Mouse (Mus musculus) layer of hippocampus, adult 9-10 months (tissue): ENCODE measurements around the gene Chrdl2.
A peak's percentile ranks its signal among the peaks of the same experiment; 100 is the strongest.

Experiments
- DNase-seq: peaks from one replicate; pipeline ENCODE4 v3.0.0; 2022; ENCODE audit warnings: low spot score

Chrdl2 gene

DNA sequence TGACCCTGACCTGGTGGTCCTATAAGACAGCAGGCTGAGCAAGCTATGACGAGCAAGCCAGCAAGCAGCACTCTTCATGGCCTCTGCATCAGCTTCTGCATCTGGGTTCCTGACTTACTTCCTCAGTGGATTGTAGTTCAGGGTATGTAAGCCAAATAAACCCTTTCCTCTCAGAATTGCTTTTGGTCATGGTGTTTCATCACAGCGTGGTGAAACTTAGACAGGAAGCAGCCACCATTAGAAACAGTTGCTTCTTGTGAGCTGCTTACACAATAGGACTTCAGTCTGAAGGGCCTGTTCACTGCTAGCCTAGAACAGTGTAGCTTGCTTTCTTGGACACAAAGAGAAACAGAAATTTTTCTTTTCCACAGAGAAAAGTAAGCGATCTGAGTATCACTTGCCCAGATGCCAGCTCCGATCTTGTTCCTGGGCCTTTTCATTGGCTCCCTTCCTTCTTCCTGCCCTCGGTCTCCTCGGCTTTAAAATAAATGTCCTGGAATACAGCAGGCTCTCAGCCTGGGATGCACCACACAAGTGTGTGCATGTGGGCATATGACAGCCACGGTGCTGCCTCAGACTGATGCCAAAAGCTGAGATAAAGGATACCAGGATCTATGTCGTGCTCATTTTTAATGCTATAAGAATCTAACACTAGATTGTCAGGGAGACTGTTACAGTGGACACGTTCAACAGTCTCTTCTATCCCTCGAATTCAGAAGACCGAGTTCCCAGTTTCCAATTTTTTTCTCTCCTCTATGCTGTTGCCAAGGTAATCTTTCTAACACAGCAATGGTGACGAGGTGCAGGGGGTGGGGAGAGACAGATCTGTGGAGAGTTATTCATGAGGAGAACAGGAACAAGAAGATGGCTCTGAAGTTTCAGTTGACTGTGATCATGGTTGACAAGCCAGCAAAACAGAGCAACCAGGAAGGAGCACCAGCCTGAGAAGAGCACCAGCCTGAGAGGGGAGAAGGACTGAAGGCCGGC is 23.4 kb upstream of the Chrdl2 start:
- no peak for DNase-seq

DNA sequence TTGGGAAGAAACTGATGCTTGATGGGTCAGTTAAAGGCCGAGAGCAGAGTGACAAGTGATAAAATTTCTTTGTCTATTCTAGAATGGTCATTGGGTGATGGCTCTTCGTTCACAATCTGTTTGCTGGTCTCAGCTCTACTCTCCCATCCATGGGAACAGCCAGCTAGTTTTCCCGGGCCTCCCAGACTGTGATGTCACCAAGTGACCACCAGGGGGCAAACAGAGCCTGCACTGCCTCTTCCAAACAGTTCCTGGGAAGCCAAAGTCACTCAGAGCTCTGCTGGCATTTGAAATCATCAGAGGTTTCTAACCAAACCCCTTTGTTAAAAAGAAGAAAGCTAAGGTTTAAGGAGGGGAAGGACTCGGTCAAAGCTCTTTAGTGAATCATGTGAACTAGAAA is 17.2 kb upstream of the Chrdl2 start:
- DNase-seq, result peak; percentile 56

DNA sequence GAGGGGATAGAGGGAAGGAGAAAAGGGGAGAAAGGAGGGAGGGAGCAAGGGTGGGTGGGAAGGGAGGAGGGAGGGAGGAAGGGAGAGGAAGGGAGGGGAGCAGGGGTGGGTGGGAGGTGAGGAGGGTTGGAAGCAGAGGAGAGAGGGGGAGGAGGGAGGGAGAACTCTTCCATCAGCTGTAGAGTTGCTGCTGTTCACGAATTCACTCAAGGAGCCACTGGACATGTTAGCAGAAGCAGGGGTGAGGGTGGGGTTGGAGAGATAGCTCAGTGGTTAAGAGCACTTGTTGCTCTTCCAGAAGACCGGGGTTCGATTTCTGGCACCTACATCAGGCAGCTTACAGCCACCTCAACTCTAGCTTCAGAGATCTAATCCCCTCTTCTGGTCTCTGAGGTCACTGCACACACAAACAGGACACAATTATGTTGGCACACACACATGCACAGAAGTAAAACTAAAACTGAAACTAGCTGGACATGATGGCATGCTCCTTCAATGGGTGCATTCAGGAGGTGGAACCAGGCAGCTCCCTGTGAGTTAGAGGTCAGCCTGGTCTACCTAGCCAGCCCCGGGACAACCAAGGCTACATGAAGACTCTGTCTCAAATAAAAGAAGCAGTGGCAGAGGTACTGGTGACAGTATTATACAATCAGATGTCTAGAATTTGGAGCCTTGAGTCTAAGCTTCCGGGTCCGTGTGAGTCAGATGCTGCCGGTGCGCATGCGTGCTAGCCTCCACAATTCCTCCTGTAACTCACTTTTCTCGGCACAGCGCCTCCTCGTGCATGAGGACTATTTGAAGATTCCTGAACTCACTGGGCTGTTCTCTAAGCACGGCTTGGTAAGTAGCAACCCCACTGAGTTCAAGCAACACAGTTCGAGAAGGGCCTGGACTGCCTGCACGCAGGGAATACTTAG is 15.9 kb upstream of the Chrdl2 start:
- DNase-seq, result no peak

DNA sequence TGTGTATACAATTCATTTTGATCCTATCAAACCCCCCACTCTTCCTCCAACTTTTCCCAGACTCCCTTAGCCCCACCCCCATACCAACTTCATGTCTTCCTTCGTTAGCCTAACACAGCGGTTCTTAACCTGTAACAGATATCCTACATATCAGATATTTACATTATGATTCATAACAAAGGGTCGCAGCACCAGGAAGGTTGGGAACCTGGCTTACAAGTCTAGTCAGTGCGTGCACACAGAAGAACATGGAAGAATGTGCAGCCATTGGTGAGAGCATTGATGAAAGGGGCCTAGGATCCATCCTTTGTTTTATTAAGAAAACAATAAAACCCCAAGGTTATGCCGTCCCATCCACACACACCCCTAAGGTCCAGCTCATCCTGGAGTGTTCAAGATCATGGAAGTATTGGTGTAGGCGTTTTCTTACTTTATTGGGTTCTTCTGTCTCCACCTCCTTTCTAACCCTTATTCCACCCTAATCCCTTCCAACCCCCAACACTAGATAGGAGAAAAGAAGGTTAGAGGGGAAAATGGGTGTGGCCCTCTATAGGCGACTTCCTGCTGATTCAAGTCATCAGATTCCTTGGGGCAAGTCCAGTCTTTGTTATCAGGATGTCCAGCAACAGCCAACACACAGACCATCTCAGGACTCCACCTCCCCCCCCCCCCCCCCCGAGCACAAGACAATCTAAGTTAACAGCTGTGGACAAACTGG is 14.8 kb upstream of the Chrdl2 start:
- no peak for DNase-seq

DNA sequence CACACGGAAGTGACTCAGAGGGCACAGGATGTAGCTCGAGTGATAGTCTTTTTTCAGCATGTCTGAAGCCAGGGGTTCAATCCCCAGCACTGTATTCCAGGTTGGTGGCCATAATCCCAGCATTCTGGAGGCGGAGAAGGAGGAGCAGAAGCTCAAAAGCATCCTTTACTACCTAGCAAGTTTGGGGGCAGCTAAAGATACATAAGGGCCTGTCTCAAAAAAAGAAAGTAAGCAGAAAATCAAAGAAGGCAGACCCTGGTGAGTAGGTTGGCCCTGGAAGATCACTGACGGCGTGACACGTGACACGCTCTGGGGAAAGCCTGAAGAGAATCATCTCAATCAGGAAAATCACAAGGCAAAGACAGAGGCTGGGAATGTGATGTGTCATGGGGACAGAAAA is 12.8 kb upstream of the Chrdl2 start:
- DNase-seq, result no peak

DNA sequence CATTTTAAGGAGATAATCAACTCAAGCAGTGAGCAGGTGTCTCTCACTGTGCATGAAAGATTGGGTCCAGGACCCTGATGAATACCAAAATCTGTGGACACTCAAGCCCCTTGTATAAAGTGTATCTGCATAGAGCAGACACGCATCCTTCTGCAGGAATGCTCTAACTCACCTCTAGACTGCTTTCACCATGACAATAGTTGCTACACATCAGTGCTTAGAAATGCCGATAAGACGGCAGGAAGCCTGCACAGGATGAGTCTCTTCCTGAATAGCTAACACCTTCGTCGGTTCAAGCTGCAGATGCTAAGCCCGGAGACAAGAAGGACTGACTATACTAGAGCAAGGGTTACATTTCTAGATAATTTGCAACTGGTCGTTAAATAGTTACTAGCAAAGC is 10.8 kb upstream of the Chrdl2 start:
- DNase-seq, result no peak

DNA sequence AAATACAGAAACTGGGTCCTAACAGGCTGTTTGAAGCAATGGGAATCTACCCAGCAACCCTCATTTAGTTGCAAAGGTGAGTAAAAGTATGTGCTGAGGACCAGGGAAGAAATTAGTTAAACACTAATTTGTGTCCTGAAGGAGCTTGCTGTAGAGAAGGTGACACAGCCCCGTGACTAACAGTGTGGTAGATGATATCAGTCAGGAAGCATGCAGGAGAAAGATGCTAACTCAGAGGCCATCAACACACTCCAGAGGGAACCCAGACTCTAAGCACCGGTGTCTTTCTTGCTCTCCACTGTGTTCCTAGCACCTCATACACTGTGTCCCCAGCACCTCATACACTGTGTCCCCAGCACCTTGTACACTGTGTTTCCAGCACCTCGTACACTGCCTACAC is 7.3 kb upstream of the Chrdl2 start:
- no peak for DNase-seq

- no peak for DNase-seq
These were observed 2.2 kb upstream of the Chrdl2 start for GRCm38 (mm10) chr7:100003781-100004180.

GRCm38 (mm10) chr7:100006411-100006810 is 439 bp downstream of the Chrdl2 start:
- DNase-seq, result no peak

DNA sequence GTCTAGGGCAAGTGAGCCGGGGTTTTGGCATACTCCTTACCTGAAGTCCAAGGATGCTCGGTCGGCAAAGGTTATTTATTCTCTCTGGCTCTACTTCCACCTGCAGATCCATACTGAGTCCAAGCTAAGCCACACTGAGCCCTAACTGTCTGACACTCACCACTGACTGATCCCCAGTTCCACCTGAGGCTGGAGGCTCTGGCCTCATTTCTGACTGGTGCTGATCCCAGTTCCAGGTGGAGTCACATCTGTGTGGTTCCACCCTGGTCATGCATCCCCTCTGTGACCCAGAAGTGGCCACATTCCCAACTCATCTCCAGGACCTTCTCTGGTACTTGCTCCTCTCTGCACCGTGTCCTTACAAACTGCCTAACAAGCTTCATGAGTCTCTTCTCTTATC is 2.8 kb downstream of the Chrdl2 start:
- DNase-seq, result no peak

DNA sequence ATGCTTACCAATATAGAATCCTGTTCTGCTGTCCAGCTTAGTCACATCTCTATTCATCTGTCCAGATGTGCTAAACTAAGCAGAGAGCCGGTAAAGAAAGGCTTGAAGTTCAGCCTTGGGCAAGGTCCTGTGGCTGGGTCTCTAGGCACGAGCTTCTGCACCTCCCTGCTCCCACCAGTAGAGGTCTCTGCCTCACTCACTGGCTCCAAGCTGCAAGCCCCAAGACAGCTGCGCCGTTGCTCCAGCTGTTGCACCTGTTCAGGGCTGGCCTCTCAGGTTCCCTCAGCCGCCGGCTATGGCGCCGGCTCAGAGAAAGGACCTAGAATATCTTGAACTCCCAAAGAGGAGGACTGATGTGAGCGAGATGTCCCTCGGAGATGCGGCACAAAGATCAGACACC is 3.7 kb downstream of the Chrdl2 start:
- peak; percentile 45 for DNase-seq

GRCm38 (mm10) chr7:100010711-100011110 is 4.7 kb downstream of the Chrdl2 start:
- no peak for DNase-seq

- no peak for DNase-seq
These were observed 6.1 kb downstream of the Chrdl2 start for GRCm38 (mm10) chr7:100012085-100012484.

- no peak for DNase-seq
These were observed 6.5 kb downstream of the Chrdl2 start for GRCm38 (mm10) chr7:100012515-100012914.

- DNase-seq, result no peak
These were observed 8.2 kb downstream of the Chrdl2 start for GRCm38 (mm10) chr7:100014123-100014600.

- DNase-seq, result no peak
These were observed 11.1 kb downstream of the Chrdl2 start for GRCm38 (mm10) chr7:100017056-100017455.

DNA sequence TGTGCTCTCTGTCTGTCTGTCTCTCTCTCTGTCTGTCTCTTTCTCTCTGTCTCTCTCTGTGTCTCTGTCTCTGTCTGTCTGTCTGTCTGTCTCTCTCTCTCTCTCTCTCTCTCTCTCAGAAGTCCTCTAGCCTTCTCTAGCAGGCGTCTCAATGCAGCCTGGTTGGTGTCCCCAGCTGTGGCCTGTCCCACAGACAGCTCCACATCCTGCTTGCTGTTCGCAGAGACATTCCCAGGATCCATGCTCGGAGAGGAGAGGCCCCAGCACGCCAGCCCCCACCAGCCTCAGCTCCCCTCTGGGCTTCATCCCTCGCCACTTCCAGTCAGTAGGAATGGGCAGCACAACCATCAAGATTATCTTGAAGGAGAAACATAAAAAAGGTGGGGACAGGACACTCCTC is 21.4 kb downstream of the Chrdl2 start:
- DNase-seq, result no peak

- DNase-seq, result no peak
These were observed 23.3 kb downstream of the Chrdl2 start for GRCm38 (mm10) chr7:100029307-100029706.

DNA sequence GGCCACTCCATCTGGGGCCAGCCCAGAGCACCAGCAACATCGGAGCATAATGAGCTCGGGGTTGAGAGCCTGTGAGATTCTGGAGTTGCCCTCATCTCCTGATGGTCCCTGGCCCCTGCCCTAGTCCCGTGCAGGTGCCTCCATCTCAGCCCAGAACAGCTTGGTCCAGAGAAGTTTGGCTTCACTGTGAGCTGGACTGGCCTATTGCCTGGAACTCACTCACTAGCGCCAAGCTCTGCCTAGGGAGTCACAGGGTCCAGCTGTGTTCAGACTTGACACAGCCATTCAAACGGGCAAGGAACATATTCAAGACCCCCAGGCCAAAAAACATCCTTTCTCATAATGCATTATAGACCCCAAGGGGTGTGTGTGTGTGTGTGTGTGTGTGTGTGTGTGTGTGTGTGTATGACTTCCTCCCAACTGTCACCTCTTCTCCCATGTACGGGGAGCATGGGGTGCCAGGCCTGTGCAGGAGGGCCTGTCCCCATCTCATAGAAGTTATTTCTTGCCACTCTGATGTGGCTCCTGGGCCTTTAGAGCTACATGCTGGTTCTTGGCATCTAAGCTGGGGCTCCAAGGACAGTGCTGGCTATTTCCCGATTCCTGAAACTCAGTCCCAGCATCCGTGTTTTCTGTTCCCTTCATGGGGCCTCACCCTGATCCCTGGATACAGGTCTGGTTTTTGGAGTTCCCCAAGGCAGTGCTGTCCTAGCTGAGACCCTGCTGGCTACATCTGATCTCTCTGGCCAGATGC is 25.2 kb downstream of the Chrdl2 start:
- DNase-seq, result no peak

- DNase-seq, result no peak
These were observed 27.7 kb downstream of the Chrdl2 start for GRCm38 (mm10) chr7:100033672-100034071.

- DNase-seq, result no peak
These were observed 29.0 kb downstream of the Chrdl2 start for GRCm38 (mm10) chr7:100034815-100035463.
